Mouse (Mus musculus) embryonic facial prominence, embryonic 15.5 days (tissue): Measurements from ENCODE around the gene Mta3. TPM values are rescaled to one million over a fixed set of nuclear protein-coding genes. Genes with fewer than 3 reads are reported as not detected.
"Not testable (repeated sequence)": the region's sequence is repeated elsewhere in the genome, so short reads cannot be mapped to it uniquely, and the experiment has no call there.

Experiments
- ATAC-seq: fragments of 200-750 bp; cut with Nextera tagmentation; 2 replicates; pipeline ENCODE4 v1.8.0; 2017; ENCODE audit warnings: low read depth, moderate TSS enrichment; ENCODE audit not compliant: insufficient number of reproducible peaks, low FRiP score, low TSS enrichment
- H3K27ac ChIP-seq: fragments of 300-500 bp; sonication (generic); replicated peaks from 2 replicates; pipeline ENCODE4 v1.5.1; 2015; ENCODE audit warnings: mild to moderate bottlenecking, inconsistent platforms
- H3K27me3 ChIP-seq: fragments of 300-500 bp; sonication (generic); 2 replicates; pipeline ENCODE4 v1.6.1; 2015; ENCODE audit warnings: inconsistent platforms
- H3K36me3 ChIP-seq: fragments of 300-500 bp; sonication (generic); 2 replicates; pipeline ENCODE4 v1.6.1; 2015; ENCODE audit warnings: mild to moderate bottlenecking, inconsistent platforms
- H3K4me1 ChIP-seq: fragments of 300-500 bp; sonication (generic); 2 replicates; pipeline ENCODE4 v1.6.1; 2015; ENCODE audit warnings: inconsistent platforms
- H3K4me2 ChIP-seq: fragments of 300-500 bp; sonication (generic); replicated peaks from 2 replicates; pipeline ENCODE4 v1.6.1; 2015; ENCODE audit warnings: mild to moderate bottlenecking, inconsistent platforms
- H3K4me3 ChIP-seq: fragments of 300-500 bp; sonication (generic); replicated peaks from 2 replicates; pipeline ENCODE4 v1.5.1; 2015; ENCODE audit warnings: mild to moderate bottlenecking, inconsistent platforms
- H3K9ac ChIP-seq: fragments of 300-500 bp; sonication (generic); 2 replicates; pipeline ENCODE4 v1.6.1; 2015; ENCODE audit warnings: inconsistent platforms
- H3K9me3 ChIP-seq: fragments of 300-500 bp; sonication (generic); replicated peaks from 2 replicates; pipeline ENCODE4 v1.6.1; 2016; ENCODE audit warnings: inconsistent platforms
- WGBS: fragments of 180-500 bp; shearing (Covaris S2); methylation state at CpG from one replicate; pipeline ENCODE4 v1.1.7; 2015; 5-methylcytosine and 5-hydroxymethylcytosine counted together
- polyA plus RNA-seq: library from polyadenylated mRNA; unstranded; fragments of >200 nt; fragmentation: Nextera tagmentation; extraction: Ambion mirVana; gene quantifications from 2 replicates; pipeline ENCODE4 v1.2.1, GENCODE M21; 2015

The Mta3 gene
- polyA plus RNA-seq, 1 experiment from 2014 or later = 46.4 TPM

DNA sequence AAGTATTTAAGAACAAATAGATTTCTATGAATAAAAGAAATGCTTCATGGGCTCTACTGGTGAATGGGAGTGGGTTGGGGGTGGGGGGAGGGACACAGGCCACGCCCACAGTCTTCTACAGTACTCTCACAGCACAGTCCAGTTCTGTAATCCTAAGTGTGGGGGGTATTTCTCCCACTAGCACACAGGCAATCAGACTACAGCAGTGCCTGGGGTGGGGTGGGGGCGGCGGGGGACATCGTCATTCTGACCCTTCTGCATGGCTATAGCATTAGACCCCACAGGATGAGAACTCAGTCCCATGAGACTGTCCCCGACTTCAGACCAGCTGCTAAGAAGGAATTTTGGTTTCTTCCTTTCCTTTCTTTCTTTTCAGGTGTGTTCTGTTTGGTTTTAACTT, 143.8 kb downstream of the Mta3 start:
- Histone ChIP-seq H3K36me3 (no peaks in the 10 kb centered on the region), H3K4me3 (no peak overlapping the region), H3K4me2 (no peak overlapping the region), H3K27ac (no peak overlapping the region), H3K9me3 (no peaks in the 10 kb centered on the region), H3K9ac (no peak overlapping the region), H3K27me3 (no peaks in the 10 kb centered on the region), H3K4me1 (peaks cover 4% of the 10 kb centered on the region; the same call in 1 of the 2 replicates)
- 0 out of 2 replicates have a peak, but pooled peaks have one; percentile 22 for ATAC-seq
- 85% methylated on average over 5 of the region's 5 CpGs for WGBS

GRCm38 (mm10) chr17:83850458-83850857, 144.5 kb downstream of the Mta3 start:
- Histone ChIP-seq H3K27ac (no peak overlapping the region), H3K9me3 (no peaks in the 10 kb centered on the region), H3K27me3 (no peaks in the 10 kb centered on the region), H3K36me3 (no peaks in the 10 kb centered on the region), H3K4me3 (no peak overlapping the region), H3K4me2 (peak overlapping the region; percentile 23; the same call in 1 of the 2 replicates), H3K9ac (no peak overlapping the region), H3K4me1 (peaks cover 4% of the 10 kb centered on the region; the same call in 1 of the 2 replicates)
- WGBS = 10% methylated on average over 9 of the region's 9 CpGs
- ATAC-seq = no peak

DNA sequence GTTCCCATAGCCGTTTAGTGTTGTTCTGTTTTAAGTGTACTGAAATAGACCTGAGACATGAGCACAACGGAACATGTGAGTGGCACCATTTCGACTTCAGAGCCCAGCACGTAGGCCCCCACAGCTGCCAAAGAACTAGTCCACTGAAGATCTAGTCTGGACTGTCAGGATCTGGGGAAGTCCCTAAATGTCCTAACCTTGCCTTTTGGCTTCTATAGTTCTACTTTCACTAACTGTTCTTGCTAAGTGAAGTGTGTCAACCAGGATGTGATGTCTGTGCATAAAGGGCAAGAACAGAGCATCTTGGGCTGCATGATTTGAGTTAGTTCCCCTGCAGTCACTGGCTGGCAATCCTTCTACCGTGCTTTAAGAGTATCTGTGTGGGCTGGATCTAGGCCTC, 144.9 kb downstream of the Mta3 start:
- H3K4me1 ChIP-seq = peaks cover 4% of the 10 kb centered on the region; the same call in 1 of the 2 replicates
- H3K27ac ChIP-seq = no peak overlapping the region
- H3K9ac ChIP-seq = no peak overlapping the region
- ATAC-seq = no peak
- WGBS = 70% methylated on average over 5 of the region's 5 CpGs
- no peak overlapping the region for H3K4me2 ChIP-seq
- H3K36me3 ChIP-seq = no peaks in the 10 kb centered on the region
- no peak overlapping the region for H3K4me3 ChIP-seq
- no peaks in the 10 kb centered on the region for H3K27me3 ChIP-seq
- H3K9me3 ChIP-seq = no peaks in the 10 kb centered on the region

GRCm38 (mm10) chr17:83853831-83854230, 147.9 kb downstream of the Mta3 start:
- no peak overlapping the region for H3K4me3 ChIP-seq
- 51% methylated on average over 3 of the region's 3 CpGs for whole genome bisulfite sequencing

DNA sequence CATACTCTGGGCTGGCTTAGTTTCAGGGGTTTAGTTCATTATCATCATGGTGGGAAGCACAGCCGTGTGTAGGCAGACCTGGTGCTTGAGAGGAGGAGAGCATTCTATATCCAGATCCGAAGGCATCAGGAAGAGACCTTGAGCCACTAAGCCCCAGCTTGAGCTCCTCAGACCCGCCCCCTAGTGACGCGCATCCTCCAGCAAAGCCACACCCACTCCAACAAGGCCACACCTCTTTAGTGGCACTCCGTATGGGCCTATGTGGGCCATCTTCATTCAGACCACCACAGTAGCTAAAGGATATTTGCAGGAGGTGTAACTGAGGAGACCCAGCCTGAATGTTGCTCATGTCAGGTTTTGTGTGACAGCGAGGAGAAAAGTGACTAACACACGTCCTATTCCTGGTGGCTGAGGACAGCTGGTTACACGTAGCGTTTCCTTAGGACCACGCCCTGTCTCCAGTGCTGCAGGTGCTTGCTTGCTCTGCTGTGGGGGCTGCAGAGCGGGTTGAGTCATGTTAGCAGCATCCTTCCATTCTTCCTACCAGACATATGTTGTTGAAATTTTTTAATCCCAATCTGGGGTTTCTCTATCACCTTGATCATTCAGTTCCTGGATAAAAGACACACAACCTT, 148.4 kb downstream of the Mta3 start:
- Histone ChIP-seq H3K9me3 (no peaks in the 10 kb centered on the region), H3K9ac (no peak overlapping the region), H3K4me1 (peaks cover 4% of the 10 kb centered on the region; the same call in 1 of the 2 replicates), H3K36me3 (no peaks in the 10 kb centered on the region), H3K27me3 (no peaks in the 10 kb centered on the region), H3K4me2 (no peak overlapping the region; the same call in 1 of the 2 replicates), H3K27ac (no peak overlapping the region), H3K4me3 (no peak overlapping the region)
- no peak; the same call in 1 of the 2 replicates for ATAC-seq
- 39% methylated on average over 12 of the region's 12 CpGs for WGBS

More at GRCm38 (mm10) chr17:83853831-83854230, 147.9 kb downstream of the Mta3 start:
- H3K9me3 ChIP-seq = no peaks in the 10 kb centered on the region
- H3K27ac ChIP-seq = no peak overlapping the region
- no peak for ATAC-seq
- no peak overlapping the region for H3K9ac ChIP-seq
- no peaks in the 10 kb centered on the region for H3K36me3 ChIP-seq
- H3K27me3 ChIP-seq = no peaks in the 10 kb centered on the region
- peaks cover 4% of the 10 kb centered on the region; the same call in 1 of the 2 replicates for H3K4me1 ChIP-seq
- H3K4me2 ChIP-seq = no peak overlapping the region

- no peak overlapping the region for H3K9ac ChIP-seq
- WGBS = 85% methylated on average over 7 of the region's 7 CpGs
- no peaks in the 10 kb centered on the region for H3K36me3 ChIP-seq
- no peak overlapping the region for H3K27ac ChIP-seq
- H3K4me3 ChIP-seq = no peak overlapping the region
- H3K27me3 ChIP-seq = no peaks in the 10 kb centered on the region
- no peak for ATAC-seq
- no peak overlapping the region for H3K4me2 ChIP-seq
- H3K9me3 ChIP-seq = no peaks in the 10 kb centered on the region
- peaks cover 6% of the 10 kb centered on the region for H3K4me1 ChIP-seq
These were observed 152.4 kb downstream of the Mta3 start for GRCm38 (mm10) chr17:83858413-83858812.

- no peak overlapping the region for H3K9ac ChIP-seq
- WGBS = 82% methylated on average over 4 of the region's 4 CpGs
- no peaks in the 10 kb centered on the region for H3K27me3 ChIP-seq
- no peak overlapping the region for H3K4me2 ChIP-seq
- H3K36me3 ChIP-seq = no peaks in the 10 kb centered on the region
- no peak overlapping the region for H3K4me3 ChIP-seq
- H3K27ac ChIP-seq = no peak overlapping the region
- peaks cover 6% of the 10 kb centered on the region for H3K4me1 ChIP-seq
- H3K9me3 ChIP-seq = no peaks in the 10 kb centered on the region
- ATAC-seq = no peak
These were observed 153.7 kb downstream of the Mta3 start for GRCm38 (mm10) chr17:83859639-83860038.

- Histone ChIP-seq H3K4me2 (no peak overlapping the region), H3K9ac (no peak overlapping the region), H3K9me3 (no peaks in the 10 kb centered on the region), H3K4me1 (peaks cover 6% of the 10 kb centered on the region), H3K36me3 (no peaks in the 10 kb centered on the region), H3K4me3 (no peak overlapping the region), H3K27ac (no peak overlapping the region), H3K27me3 (no peaks in the 10 kb centered on the region)
- WGBS = 82% methylated on average over 7 of the region's 7 CpGs
- no peak for ATAC-seq
These were observed 154.3 kb downstream of the Mta3 start for GRCm38 (mm10) chr17:83860224-83860623.

DNA sequence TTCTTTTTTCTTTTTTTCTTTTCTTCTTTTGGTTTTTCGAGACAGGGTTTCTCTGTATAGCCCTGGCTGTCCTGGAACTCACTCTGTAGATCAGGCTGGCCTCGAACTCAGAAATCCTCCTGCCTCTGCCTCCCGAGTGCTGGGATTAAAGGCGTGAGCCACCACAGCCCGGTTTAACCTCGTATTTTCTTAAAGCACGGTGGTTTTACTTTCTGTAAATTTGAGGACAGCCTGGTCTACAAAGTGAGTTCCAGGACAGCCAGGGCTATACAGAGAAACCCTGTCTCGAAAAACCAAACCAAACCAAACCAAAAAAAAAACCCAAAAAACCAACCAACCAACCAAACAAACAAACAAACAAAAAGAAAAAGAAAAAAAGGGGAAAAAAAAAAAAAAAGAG, 155.0 kb downstream of the Mta3 start:
- peak overlapping the region; percentile 81 for H3K4me2 ChIP-seq

DNA sequence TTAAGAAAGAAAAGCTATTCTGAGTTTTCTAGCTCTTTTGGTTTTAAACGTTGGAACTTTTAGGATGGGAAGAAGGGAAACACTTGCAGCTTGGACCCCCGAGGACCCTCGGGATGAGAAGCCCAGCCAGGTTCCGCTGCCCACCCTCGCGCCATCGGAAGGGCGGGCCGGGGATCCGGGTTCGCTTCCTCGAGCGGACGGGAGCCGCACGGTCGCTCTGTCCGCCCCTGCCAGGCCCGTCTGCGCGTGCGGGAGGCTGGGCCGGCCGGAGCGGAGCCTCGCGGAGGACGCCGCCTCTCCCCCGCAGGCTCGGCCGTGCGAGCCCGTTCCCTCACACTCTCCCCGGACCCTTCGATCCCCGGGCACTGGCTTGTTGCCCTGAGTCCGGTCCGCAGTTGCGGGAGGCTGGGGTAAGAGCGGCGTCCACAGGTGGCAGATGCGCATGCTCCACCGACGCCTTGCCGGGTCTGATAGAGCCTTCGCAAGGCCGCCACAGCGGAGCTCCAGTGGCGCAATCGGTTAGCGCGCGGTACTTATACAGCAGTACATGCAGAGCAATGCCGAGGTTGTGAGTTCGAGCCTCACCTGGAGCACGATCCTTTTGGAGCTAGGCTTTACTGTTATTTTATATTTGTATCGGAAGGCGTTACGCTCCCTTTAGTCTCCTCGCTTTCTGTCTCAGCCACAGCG, 155.6 kb downstream of the Mta3 start:
- Histone ChIP-seq H3K4me3 (peak overlapping the region; percentile 80), H3K27ac (peak overlapping the region; percentile 95), H3K9me3 (no peaks in the 10 kb centered on the region), H3K36me3 (no peaks in the 10 kb centered on the region), H3K4me2 (peak overlapping the region; percentile 81), H3K9ac (peak overlapping the region; percentile 72), H3K4me1 (peaks cover 6% of the 10 kb centered on the region), H3K27me3 (no peaks in the 10 kb centered on the region)
- peak; percentile 94 for ATAC-seq
- under 1% methylated on average over 62 of the region's 62 CpGs for WGBS

More for the DNA sequence above, 155.0 kb downstream of the Mta3 start:
- not testable (repeated sequence) for H3K9ac ChIP-seq, ATAC-seq, H3K27me3 ChIP-seq, H3K9me3 ChIP-seq, H3K36me3 ChIP-seq, H3K4me1 ChIP-seq
- H3K4me3 ChIP-seq = peak overlapping the region; percentile 80
- peak overlapping the region; percentile 95; the same call in 1 of the 2 replicates for H3K27ac ChIP-seq
- 66% methylated on average over 8 of the region's 8 CpGs for WGBS

DNA sequence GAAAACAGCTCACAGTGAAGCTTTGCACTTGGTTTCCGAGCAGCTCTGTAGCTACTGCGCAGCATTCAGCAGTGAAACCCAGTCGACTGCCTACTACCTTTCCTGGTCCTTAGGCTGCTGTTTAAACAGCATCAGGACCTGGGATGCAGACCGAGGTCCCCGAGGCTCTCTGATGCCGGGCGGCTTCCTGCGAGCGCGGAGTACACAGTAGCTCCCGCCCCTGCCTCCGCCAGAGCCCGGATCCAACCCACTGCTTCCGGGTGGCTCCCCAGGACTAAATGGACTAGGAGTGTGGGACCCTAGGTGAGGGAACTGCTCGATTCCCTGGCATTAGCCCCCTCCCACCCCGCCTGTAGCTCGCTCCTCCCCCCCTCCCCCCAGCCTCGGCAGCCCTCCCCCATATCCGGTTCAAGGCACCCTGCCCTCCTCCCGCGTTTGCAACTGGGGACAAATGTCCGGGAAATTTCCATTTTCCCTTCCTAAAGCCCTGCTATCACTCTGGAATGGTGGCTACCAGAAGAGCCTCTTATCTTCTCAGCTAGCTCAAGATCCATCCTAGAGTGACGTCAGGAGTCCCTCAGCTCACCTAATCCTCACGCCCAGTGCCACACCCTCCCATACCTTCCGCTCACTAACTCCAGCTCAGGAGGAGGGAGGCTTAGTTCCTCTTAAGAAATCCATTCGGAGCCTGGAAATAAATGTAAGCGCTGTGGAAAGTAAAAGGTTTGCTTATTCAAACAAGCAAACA, 156.3 kb downstream of the Mta3 start:
- H3K27me3 ChIP-seq = no peaks in the 10 kb centered on the region
- peak overlapping the region; percentile 72 for H3K9ac ChIP-seq
- H3K4me2 ChIP-seq = peak overlapping the region; percentile 81
- H3K27ac ChIP-seq = peak overlapping the region; percentile 95
- WGBS = 1% methylated on average over 27 of the region's 27 CpGs
- H3K4me3 ChIP-seq = peak overlapping the region; percentile 80
- H3K36me3 ChIP-seq = no peaks in the 10 kb centered on the region
- peak; percentile 66 for ATAC-seq
- peaks cover 10% of the 10 kb centered on the region for H3K4me1 ChIP-seq
- no peaks in the 10 kb centered on the region for H3K9me3 ChIP-seq
